Mouse (Mus musculus): ENCODE measurements around the gene 5730522E02Rik. TPM values are rescaled to one million over a fixed set of nuclear protein-coding genes. Genes with fewer than 3 reads are reported as not detected.

Gene 5730522E02Rik
- total RNA-seq, 1 experiment from 2014 or later: not detected

DNA sequence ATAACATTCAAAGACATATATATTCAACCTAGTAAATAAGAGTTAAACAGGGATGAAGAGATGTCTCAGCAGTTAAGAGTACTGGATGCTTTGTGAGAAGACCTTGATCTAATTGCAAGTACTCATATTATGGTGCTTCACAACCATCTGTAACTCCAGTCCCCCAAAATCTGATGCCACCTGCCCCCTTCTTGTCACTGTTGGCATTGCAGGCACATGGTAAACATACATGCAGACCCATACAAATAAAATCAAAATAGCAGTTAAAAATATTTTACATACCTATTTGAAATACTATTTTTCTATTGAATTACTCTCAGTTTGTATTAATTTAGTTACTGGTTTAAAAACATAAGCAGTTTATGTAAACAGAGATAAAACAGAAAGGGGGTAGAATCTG, 84.6 kb downstream of the 5730522E02Rik start:
- no peak for DNase-seq

- no peak for DNase-seq
Observed at GRCm38 (mm10) chr11:26120781-26121557, 89.6 kb downstream of the 5730522E02Rik start.

- no peak for DNase-seq
Observed at GRCm38 (mm10) chr11:26117651-26118050, 92.9 kb downstream of the 5730522E02Rik start.

DNA sequence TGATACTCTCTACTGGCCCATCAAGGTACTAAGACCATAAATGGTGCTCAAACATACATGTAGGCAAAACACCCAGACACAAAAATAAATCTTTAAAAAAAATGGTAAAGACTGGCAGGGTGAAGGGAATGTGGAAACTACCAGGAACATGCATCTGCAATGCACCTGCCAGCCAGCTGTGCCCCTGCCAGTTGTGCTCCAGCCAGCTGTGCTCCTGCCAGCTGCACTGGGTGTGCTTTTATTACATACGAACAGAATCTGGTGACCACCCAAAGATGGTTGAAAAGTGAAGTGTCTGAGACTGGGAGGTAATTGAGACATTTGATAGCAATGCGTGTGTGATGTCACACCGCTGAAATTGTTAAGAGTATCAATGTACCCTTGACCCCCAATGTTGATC, 98.4 kb downstream of the 5730522E02Rik start:
- DNase-seq: peak; percentile 67

GRCm38 (mm10) chr11:26108647-26109046, 101.9 kb downstream of the 5730522E02Rik start:
- no peak for DNase-seq

DNA sequence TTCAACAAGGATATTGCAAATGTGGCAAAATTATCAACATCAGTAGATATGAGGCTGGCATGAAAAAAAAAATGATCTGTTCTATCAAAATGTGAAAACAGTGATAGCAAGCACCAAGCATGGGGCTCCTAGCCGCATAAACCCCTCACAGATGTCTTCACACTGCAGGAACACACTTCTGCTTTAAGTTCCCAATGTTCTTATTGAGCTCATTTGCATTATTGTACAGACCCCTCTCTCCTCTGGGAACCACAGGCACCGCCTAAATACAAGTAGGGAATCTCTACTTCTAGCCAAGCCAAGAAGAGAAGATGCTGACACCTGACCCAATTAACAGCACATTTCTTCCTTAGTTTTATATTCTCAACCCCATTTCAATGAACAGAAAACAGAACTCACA, 105.9 kb downstream of the 5730522E02Rik start:
- no peak for DNase-seq

DNA sequence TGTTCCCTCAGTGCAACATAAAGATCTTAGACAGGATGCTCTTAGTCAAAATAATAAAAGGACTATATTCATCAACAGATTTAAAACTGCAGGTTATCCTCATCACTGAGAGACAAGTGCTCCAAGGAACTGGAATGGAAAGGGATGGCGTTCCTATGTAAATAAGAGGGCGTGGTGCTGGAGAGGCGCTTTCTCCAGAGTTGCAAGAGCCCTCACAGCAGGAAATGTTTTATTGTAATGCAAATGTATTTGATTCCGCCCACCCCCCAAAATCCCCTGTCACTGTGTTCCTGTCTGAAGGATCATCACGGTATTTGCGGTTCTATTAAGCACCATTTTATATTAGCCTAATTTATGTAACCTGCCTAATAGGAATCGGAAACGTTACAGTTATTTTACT, 106.9 kb downstream of the 5730522E02Rik start:
- no peak for DNase-seq

DNA sequence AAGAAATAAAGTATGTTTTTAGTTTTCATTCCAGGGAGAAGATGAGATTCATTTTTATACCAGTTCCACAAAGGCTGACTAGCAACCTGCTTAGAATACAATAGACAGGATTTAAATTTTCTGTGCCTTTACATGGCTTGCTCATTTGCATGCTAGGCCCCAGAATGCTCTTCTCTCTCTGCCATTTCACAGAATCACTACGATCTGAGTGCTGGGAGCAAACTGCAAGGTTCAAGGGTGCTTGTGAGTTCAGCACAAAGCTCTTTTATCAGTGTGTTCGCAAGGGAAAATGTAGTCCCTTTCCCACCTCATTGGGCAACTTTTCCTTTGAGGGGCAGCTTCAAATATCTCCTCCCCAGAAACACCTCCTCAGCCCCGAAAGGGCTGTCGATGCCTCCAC, 107.7 kb downstream of the 5730522E02Rik start:
- no peak for DNase-seq

DNA sequence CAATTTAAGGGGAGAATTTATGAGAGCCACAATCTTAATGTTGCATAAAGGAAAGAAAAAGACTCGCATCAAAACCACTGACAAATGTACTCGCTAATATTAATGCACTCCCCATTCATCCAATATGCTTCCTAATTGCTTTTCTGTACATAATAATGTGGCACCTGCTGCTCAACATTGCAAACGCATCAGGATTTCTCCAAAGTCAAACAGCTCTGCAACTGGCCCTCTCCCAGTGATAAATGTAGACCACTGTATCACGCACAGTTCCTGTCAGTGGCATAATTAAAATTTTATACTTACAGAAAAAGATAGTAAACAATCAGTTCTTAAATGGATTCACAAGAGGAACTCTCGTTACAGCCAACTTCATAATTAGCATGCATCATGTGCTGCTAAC, 110.5 kb downstream of the 5730522E02Rik start:
- DNase-seq: no peak

DNA sequence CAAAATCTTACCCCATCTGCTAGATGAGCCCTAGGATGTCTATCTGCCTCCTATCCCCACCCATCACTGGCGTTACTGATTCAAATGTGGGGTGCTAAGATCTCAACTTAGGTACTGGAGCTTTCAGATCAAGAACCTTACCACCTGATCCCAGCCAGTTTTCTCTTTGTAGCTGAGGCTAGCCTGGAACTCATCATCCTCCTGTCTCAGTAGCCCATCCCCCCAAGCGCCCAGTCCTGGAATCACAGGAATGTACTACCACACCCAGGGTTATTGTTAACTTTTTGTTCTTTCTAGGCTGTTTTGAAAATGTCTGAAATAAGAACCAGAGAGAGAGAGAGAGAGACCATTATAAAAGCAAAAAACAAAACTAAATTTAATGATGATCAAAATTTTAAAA, 111.6 kb downstream of the 5730522E02Rik start:
- DNase-seq: no peak

- no peak for DNase-seq
Observed at GRCm38 (mm10) chr11:26096095-26096494, 114.5 kb downstream of the 5730522E02Rik start.

DNA sequence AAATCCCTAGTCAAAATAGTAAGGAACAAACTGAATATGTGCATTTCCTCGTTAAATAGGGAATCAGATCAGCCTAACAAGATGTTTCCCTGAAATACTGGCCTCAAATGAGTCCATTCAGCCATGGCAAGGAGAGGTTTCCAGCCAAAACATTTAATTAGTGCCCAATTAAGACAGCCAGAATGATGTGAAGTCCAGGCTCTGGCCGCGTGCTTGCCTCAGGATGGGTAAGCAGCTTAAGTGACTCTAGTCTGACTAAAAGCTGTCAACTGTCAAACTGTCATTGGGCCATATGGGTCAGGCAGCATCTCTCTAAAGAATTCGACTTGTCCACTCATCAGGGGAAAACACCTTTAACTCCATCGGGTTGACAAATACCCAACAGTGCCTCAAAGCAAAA, 121.6 kb downstream of the 5730522E02Rik start:
- no peak for DNase-seq

- no peak for DNase-seq
Observed at GRCm38 (mm10) chr11:26086679-26087078, 123.9 kb downstream of the 5730522E02Rik start.

DNA sequence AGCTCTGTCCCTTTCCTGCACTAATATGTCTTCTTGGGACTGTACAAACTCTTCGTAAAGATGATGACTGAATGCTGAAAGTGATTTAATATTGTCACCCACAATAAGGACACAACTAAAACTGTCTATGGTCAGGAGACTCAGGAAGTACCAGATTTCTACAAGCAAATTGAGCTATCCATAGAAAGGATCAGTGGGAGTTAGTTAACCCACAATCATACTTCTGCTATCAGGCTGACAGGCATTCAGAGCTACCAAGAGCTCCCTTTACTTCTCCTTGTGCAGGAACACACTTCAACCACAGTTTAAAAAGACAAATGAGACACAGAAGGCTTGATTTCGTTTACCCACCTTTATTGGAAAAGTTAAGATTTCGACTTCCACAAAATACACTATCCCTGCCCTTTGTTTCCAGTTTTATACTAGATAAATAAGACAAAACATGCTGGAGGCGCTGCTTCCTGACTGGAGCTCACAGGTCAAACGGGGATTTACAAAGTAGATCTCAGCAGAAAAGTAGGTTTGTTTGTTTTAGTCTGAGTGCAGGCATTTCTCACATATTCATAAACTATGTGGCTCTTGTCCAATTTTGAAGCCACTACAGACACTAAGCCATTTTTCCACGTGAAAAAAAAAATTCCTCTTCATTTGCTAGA, 125.1 kb downstream of the 5730522E02Rik start:
- DNase-seq: no peak

DNA sequence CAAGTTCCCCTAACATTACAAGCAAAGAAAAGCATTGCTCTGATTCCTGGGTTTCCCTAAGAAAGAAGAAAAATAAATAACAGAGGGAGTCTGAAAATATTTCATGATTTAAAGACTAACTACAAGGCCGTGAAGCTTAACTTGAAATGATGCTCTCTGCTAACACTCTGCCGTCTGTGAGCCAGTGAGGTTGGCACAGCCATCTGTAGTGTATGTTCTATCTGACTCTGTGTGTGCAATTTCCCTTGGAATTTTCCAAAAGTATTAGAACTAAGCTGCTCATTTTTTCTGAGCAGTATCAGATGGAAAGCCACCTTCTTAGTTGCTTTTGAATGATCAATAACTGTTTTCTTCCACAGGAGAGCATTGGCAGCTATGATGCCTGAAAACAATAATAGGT, 134.2 kb downstream of the 5730522E02Rik start:
- DNase-seq: no peak

GRCm38 (mm10) chr11:26075536-26075935, 135.0 kb downstream of the 5730522E02Rik start:
- no peak for DNase-seq

DNA sequence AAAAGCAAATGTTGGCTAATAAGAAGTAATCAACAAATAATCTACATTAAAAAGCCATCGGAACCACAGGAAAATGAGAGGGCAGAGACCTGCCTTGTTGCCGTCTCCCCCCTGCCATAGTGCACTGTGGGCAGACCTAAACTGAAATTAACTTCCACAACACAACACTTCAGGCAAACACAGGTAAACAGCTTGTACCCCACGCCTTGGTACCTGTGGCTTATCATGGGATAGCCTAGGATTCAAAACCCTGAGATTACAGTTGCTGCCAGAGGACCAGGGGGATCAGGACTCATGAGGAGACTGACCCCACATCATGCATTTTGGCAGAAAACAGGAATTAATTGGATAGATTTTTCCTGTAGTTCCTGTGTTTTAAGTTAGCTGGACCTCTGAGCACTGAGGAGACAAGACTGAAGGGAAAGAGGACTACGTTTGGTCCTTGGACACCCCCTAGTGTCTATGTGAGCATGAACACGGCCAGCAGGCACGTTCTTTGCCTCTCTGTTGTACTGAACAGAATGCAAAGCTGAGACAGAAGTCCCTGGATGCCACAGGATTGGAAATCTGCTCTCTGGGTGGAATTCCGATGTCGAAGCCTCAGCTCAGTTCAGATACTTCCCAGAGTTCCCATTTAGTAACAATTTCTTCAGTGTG, 136.8 kb downstream of the 5730522E02Rik start:
- peak; percentile 51 for DNase-seq

DNA sequence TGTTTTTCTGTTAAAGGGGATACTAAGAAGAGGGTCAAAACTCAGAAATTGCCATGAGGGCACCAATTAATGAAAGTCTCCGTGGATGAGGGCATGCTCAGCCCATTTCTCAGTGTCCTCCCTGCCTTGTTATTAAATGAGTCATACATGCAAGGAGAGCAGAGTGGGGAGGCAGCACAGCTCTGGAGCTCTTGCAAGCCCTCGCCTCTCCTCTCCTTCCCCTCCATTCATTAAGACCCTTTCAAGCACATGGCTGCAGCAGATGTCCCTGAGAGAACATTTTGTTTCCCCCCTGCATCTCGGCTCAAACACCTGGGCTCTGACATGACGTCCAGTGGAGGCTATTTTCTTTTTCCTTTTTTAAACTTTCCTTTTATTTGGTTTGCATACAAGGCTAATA, 138.5 kb downstream of the 5730522E02Rik start:
- DNase-seq: no peak

DNA sequence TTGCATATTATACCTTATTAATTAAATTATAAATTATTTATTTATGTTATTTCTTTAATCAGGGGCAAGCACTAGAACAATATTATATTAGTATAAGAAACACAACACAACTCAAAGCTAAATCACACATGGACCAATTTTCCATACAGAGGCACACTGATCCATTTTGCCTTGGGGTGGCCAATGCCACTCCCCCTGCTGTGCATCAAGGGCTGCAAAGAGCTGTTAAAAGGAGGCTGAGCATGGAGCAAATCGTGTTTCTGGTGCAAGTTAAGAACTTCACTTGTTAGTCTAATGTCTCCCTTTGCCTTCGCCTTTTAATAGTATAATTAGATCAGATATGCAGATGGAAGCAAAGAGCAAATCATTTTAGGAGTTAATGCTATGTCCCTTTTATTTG, 147.3 kb downstream of the 5730522E02Rik start:
- DNase-seq: no peak

GRCm38 (mm10) chr11:26061471-26062137, 149.0 kb downstream of the 5730522E02Rik start:
- DNase-seq: no peak

DNA sequence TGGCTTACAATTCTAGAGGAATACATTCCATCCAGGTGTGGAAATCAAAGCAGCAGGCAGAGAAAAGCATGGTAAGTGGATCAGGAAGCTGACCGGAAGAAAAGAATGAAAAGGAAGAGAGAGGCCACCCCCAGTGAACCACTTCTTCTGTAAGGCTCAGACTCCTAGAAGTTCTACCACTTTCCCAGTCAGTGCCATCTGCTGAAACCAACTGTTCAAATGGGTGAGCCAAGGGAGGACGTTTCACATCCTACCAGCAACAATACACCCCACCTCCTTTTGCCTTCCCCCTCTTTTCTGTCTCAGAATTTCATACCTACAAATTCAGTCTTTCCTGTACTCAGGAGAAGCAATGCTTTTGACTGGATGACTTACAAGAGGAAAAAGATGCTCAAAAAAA, 197.0 kb downstream of the 5730522E02Rik start:
- DNase-seq: no peak

- DNase-seq: no peak
Observed at GRCm38 (mm10) chr11:26004018-26004417, 206.5 kb downstream of the 5730522E02Rik start.

DNA sequence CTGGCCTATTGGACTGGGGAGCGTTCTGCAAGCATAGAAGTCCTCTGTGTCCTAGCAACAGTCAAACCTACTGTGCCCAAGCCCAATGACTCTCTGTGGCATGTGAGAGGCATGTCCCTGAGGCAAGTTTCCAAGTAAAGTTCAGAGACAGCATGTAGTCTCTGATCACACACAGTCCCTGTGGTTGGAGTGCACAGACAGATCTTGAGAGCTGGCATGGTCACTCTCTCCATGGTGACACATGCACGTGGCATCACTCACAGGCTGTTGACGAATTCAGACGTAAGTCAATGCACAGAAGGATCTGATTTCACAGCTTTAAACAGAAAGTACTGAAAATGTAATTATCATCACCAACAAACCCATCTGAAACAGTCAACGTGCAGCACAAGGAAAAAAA, 210.8 kb downstream of the 5730522E02Rik start:
- no peak for DNase-seq

All from adrenal gland, postnatal 14 days (tissue).